Mouse (Mus musculus) liver, embryonic 14.5 days (tissue): ENCODE data around the gene Ryr1.
A peak's percentile ranks its signal among the peaks of the same experiment; 100 is the strongest.

ENCODE experiments used
- CTCF ChIP-seq: IDR thresholded peaks from 2 replicates; pipeline ENCODE4 v1.5.1; 2016; ENCODE audit warnings: antibody characterized with exemption, low read depth, control low read depth
- EP300 ChIP-seq: IDR thresholded peaks from 2 replicates; pipeline ENCODE4 v1.6.1; 2016; ENCODE audit warnings: antibody characterized with exemption, low read depth

- TF ChIP-seq CTCF (peak; percentile 53), EP300 (no peak)
These were observed 31.1 kb upstream of the Ryr1 start, which contains the start of gene Fam98c for GRCm38 (mm10) chr7:29155838-29156782.
